Mouse (Mus musculus): ENCODE results near the gene Gm21992.

The Gm21992 gene

DNA sequence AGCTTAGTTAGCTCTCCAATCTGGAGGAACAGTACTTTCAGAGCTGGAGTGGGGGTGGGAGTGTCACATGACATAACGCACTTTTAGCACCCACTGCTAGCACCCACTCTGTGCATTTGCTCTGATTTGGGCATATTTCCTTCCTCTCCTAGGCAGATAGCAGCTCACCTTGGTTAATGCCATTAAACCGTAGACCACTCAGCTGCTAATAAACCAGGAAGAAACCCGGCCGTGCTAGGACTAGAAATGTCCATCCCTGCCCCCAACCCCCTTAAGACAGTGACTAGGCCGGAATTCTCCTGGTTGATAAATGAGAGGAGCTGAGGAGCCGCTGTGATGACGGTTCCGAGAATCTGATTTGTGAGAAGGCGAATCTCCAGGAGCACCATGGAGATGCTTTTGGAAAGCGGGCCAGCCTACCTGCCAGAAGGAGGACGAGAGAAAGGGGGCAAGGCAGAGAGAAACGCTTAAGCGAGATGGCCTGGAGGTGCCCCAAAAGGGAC, 100.3 kb downstream of the Gm21992 start, which contains the start of gene Sptbn2:
Gene Sptbn2 (plus strand): TSS at position 70 of the 503 bp plus-strand sequence.
- DNase-seq (ENCODE audit: low spot score) = no peak

DNA sequence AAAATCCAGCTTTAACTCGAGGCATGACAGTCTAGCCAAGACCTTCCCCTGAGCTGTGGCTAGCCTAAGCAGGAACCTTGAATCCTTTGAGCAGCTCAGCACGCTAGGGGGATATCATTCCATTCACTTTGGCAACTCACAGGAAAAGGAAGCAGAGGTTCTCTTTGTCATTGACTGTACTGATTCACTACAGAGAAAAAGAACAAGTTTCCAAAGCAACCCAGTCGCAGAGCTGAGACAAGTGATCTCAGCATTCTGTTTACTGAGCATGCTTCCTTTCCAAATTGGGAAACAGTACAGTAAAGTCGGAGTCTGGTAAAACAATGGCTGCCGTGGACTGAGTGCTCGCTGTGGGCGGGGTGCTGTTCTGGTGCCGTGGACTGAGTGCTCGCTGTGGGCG, 102.6 kb downstream of the Gm21992 start:
- DNase-seq (ENCODE audit: low spot score) = no peak

DNA sequence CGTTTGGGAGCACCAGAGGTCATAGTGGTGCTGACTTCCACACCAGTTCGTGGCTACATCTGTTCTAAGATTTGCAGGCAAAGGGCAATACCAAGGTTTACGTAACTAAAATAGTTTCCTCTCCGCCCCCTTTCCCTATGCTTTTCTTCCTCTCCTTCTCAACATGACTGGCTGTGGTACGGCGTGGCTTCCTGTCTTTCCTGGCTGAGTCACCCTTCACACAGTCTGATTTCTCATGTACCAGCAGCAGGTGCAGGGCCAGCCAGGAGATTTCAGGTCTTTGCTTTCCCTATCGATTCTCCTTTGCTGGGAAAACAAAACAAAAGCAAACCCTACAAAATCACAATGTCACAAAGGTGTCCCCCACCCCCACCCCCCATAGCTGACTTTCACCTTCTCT, 110.2 kb downstream of the Gm21992 start:
- DNase-seq (ENCODE audit: low spot score) = no peak

DNA sequence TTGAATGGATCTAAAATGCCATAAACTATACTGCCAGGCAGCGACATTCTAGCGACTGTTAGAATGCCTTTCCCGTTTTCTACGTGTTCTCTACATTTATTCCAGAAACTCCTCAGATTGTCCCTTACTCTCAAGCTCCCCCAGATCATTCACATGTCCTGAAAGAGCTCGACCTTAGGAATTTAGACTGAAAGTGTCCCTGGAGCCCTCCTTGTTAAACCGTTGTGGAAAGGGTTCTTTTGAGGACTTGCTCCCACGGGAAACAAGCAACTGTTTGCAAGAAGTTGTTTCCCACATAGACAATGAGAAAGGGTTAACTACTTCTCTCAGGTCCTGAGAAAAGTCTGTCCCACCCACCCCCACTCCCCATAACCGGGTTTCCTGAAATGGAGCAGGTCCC, 110.8 kb downstream of the Gm21992 start:
- DNase-seq (ENCODE audit: low spot score) = no peak

DNA sequence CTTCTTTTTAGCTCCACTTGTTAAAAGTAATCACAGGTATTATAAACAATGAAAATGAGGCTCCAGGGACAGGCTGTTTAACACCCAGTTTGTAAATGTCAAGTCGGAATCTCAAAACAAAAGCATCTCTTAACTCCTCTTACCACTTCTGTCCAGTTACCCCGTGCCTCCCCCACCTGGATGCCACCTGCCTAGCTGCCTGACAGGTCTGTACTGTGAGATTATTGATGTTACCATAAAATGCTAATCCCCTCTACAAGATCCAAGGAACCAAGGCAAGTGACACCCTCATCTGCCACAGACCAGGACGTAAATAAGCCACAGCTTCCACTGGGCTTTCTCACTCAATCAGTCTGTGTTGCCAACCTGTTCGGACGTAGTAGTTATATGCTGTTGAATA, 111.6 kb downstream of the Gm21992 start:
- DNase-seq (ENCODE audit: low spot score) = no peak

- peak; percentile 10 for DNase-seq (ENCODE audit: low spot score)
These were observed 112.6 kb downstream of the Gm21992 start for GRCm38 (mm10) chr19:4698856-4699255.

GRCm38 (mm10) chr19:4698205-4698677, 113.2 kb downstream of the Gm21992 start, which contains the start of gene Gm960:
Gene Gm960 (minus strand): TSS chr19:4698668.
- peak; percentile 73 for DNase-seq (ENCODE audit: low spot score)

DNA sequence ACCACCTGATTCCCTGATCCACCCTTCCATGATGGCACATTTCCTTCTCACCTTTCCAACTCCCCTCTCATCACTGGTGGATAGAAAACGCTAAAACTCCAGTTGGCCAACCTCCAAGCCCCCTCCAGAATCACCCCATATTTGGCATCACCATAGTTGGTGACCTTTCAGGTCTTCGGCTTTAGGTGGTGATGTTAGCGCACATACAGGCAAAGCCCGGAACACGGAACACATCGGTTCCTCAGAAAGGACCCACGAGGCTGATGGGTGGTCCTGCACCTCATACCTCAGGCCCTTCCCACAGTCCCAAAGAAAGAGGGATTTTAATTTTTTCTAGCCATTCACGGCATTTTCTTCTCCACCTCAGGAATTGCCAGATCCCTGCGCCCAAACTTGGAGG, 113.7 kb downstream of the Gm21992 start:
- DNase-seq (ENCODE audit: low spot score) = no peak

DNA sequence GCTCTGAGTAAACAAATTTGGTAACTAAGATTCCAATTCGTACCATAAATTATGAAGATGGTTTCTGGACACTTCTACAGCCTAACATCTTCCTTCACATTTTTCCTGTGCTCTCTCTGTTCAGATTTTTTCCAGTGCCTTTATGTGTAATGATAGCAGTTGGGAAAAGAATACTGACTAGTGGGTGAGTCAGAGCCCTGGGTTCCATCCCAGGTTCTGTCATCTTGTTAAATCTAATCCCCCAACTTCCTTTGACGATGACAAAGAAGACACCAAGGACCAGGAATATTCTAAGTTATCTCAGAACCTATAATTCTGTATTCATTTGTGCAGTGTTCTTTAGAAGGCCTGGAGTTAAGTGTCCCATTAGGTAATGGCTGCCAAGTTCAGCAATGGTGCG, 114.3 kb downstream of the Gm21992 start:
- DNase-seq (ENCODE audit: low spot score) = no peak

DNA sequence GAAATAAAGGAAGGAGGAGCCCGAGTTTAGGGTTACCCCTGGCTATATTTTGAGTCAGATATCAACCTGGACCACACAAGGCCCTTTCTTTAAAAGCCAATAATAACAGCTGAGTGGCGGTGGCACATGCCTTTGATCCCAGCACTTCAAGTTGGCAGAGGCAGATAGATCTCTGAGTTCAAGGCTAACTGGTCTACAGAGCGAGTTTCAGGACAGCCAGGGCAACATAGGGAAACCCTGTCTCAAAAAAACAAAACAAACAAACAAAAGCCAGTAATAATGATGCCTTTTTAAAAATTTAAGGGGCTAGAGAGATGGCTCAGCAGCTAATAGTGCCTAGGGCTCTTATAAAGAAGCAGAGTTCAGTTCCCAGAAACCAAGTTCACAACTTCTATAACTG, 117.1 kb downstream of the Gm21992 start:
- no peak for DNase-seq (ENCODE audit: low spot score)

Data from MN1 (cell line).